Mouse (Mus musculus) natural killer cell, adult 2 months (primary cell): ENCODE data around the gene Tceal8.
"Not testable (repeated sequence)": the region's sequence is repeated elsewhere in the genome, so short reads cannot be mapped to it uniquely, and the experiment has no call there.

Experiments
- DNase-seq, 2 experiments: peaks; one replicate each; pipeline ENCODE4 v3.0.0; 2022; ENCODE audit warnings: low spot score in 2 of 2

Tceal8 gene

DNA sequence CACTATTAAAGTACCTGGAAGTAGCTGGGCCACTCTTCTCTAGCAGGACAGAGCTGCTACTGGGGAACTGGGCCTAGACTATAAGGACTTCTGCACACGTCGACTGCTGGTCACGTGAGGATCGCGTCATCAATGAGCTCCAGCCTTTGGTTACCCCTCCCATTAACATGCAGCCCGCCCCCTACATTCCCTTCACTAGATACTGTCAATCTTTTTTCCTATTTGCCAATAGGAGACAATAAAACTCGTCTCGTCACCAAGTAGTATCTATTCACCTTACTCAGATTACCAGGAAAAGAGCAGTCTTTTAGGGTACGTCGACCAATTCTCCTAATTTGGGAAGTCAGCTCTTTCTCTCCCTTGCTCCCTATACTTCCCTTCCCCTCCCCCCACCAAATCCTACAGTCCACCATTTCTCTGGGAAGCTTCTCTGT is at the start of gene Tceal8:
Tceal8 (minus strand) TSS at position 225 of the 434 bp plus-strand sequence.
- DNase-seq: peak; percentile 20 to 24

DNA sequence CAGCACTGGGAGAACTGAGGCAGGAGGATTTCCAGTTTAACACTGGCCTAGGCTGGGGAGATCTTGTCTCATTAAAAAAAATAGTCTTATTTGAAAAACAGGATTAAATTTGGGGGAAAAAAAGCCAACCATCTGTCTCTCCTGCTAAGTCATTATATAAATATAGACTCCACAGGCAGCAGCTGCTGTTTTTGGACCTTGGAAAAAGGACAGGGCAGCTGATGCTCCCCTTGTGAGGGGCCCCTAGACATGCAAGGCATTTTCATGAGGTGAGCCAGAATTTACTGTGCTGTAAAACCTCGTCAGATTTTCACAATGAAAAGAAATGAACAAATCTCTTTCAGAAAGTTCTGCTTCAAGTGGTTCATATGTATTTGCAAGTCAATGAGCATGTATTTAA is 44.2 kb upstream of the Tceal8 start:
- DNase-seq: no peak

DNA sequence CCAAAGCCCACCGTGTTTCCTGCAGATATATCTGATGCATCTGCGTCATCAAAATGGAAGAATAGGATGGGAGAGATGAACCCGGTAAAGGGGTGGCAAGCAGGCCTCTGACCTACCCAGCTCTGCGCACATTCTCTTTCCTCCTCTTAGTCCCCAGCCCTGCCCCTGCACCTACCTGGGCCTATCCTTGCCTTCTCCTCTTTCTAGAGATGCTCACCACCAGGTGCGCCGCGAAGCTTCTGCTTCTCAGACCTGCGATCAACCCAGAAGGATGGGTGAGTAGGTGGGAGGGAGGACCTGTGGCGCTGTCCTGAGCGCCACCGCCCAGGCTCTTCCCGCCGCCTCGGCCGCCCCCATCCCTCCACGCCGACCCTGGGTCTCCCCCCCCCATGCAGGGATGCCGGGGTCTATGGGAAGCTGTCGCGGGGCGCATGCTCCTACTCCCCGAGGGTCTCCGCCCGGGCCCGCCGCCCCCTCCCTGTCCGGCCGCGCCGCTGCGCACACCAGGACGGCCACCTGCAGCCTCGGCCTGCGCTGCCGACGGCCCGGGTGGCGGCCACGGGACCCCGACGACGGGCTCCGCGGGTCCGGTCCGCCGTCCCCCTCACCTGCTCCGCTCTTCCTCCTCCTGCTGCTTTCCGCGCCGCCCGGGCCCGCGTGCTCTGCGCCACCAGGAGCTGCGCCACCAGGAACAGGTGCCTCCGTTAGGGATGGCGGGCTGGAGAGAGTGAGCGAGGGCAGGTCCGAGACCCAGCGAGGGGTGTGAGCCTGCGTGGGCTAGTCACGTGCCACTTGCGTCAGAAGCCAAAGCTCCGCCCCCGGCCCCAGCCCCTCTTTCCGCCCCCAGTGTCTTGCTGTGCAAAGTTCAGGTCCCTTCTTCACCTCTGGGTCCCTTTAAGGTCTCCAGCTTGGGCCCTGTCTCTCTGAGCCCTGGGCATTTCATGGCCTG is 42.9 kb upstream of the Tceal8 start, which contains the start of the genes Tceal7 and Bex1:
Tceal7 (plus strand) TSS at position 51 of the 949 bp plus-strand sequence.
Bex1 (minus strand) TSS at position 785 of the 949 bp plus-strand sequence.
- DNase-seq: not testable (repeated sequence)

DNA sequence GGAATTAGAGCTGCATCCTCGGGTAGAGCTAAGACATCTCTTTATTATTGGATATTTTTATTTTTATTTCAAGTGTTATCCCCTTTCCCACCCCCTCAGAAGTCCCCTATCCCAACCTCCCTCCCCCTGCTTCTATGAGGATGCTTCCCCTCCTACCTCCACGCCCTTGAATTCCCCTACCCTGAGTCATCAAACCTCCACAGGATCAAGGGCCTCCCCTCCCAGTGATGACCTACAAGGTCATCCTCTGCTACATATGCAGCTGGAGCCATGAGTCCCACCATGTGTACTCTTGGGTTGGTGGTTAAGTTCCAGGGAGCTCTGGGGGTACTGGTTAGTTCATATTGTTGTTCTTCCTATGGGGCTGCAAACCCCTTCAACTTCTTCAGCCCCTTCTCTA is 41.3 kb upstream of the Tceal8 start:
- DNase-seq: no peak

DNA sequence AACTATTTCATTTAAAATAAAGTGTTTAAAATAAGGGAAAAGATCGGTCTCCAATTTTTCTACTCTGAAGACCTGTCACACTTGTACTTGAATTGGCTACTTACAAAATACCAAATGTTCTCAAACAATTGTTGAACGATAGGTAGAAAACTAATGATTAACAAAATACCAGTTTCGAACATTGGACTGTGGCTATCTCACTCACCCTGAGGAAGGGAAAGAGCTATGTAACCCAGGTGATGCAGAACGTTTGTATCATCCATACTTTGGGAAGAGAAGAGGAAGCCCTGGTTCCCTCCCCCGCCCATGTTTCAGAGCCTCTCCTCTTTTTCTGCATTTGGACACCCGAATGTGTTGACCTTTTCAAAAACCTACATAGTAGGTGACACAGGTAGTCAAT is 32.3 kb upstream of the Tceal8 start:
- no peak for DNase-seq

DNA sequence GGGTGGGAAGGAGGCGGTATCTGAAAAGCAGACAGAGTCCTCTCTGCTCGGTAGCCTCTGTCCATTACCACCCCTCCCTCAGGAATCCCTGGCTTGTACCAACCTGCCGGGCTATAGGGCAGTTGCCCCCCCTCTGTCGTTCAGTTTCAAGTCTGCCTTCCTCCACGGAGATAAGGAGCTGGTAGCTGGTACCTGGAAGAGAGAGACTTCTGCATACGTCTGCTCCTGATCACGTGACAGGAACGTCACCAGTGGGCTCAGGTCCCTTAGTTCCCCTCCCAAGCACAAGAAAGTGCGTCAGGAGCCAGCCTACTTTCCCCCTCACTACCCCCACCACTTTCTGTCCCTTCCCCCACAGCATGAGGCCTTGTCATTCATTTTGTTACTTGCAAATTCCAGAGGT is 31.5 kb upstream of the Tceal8 start, which contains the start of gene Tceal5:
Tceal5 (minus strand) TSS at position 213 of the 403 bp plus-strand sequence.
- no peak for DNase-seq

DNA sequence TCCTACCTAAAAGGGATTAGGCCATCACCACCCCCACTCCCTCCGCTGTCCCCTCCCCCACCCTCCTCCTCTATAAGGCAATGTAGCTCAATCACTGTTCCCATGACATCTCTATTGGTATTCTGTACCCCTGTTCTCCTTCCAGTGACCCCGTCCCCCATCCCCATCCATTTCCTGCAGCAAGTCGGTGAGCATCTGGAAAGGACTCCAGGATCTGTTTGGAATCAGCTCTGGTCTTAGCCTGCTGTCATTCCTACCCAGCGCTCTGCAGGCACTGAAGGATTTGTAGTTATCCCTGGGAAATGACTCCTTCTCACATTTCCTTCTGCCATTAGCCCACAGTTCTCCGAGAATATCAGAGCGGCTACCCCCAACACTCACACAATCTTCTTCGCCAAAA is 31.1 kb upstream of the Tceal8 start:
- DNase-seq: no peak

DNA sequence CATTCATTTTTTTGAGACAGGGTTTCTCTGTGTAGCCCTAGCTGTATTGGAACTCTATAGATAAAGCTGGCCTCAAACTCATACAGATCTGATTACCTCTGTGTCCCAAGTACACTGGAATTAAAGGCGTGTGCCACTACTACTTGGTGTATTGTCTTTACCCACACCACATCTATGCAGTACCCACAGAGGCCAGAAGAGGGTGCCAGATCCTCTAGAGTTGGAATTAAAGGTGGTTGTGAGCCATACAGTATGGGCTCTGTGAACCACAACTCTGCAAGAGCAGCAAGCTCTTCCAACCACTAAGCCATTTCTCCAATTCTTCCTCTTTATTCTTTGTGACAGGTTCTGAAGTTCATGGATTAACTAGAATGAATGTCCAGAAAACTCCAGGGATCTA is 24.7 kb upstream of the Tceal8 start:
- peak; percentile 1 to 4 for DNase-seq

DNA sequence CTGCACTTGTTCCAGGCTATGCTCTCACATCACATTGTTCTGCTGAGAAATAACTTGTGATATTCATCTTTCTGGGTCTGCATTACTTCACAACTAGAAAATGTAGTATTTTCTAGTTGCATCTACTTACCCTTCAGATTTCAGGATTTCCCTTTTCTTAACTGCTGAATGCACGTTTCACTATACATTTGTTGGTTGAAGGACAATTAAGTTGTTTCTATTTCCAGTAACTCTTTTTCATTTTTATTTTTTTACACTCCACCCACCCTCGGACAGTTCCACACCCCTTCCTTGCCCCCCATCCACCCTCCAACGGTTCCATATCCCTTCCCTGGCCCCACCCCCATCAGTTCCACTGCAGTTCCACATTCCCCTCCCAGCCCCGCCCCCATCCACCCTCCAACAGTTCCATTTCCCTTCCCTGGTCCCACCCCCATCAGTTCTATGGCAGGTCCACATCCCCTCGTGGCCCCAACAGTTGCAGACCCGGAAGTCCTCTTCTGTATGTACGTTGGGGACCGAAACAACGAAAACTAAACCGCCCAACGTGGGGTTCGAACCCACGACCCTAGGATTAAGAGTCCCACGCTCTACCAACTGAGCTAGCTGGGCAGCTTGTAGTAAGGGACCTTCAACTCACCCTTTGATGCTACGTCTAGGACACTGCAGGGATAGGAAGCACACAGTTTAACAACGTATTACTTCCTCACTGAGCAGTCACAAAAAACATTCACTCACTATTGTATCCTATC is 23.2 kb upstream of the Tceal8 start:
- no peak for DNase-seq

DNA sequence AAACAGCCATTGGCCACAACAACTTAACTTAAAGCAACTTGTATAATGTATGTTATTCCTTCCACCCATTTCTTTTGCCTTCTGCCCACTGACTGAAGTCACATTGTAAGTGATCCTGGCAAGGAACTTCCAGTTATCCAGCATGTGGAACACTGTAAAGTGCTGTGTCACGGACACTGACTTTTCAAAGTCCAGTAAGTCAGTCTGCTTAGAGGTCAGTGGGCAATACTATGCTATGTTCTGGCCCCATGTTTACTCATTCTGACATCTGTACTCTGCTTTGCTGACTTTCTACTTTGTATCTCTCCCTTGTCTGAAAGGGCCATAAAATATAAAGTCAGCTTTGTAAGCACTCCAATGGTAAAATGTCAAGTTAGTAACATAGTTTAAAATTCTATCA is 11.0 kb upstream of the Tceal8 start:
- no peak for DNase-seq

DNA sequence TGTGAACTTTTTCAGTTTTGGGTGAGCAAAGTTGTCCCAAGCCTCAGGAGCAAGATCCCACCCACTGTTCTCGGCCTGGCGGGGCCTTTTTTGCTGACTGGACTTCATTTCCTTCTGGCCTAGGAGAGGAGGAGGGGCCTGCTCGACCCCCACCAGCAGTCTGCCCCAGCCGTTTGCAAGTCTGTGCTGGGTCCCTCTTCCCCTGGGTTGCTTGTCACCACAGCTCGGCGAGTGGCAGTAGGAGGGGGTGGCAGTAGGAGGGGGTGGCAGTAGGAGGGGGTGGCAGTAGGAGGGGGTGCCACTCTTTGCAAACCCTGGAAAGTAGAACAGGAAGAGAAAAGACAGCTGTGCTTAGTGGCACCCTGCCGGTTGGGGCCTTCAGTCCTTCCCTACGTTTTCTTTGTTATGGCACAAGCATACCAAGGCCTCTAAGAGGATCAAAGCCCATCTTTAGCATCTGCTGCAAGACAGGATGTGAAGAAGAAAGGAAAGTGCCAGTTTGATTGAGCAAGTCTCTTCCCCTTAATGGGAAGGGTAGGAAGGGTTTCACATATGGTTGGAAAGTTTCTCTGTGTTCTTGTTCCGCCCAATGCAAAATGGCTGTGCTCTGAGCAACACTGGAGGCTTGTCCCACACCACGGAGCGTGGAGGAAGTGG is 8.9 kb upstream of the Tceal8 start:
- no peak for DNase-seq

DNA sequence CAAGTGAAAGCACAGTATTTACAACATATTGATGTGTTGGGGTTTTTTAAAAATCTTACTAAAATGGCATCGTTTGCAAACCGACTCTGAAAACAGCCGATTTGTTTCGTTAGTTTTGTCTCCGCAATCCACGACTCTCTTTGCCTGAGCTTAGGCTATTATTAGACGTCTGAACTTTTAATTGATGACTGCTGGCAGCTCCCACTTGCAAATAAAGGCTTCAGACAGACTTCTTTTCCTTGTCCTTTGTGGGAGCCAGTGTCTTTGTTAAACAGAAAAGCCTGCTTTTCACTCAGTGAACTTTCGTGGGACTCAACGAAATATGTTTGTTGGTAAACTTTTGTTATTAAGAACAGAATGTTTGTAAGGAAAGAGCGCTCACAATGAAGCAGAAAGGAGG is 644 bp upstream of the Tceal8 start:
- DNase-seq: no peak

DNA sequence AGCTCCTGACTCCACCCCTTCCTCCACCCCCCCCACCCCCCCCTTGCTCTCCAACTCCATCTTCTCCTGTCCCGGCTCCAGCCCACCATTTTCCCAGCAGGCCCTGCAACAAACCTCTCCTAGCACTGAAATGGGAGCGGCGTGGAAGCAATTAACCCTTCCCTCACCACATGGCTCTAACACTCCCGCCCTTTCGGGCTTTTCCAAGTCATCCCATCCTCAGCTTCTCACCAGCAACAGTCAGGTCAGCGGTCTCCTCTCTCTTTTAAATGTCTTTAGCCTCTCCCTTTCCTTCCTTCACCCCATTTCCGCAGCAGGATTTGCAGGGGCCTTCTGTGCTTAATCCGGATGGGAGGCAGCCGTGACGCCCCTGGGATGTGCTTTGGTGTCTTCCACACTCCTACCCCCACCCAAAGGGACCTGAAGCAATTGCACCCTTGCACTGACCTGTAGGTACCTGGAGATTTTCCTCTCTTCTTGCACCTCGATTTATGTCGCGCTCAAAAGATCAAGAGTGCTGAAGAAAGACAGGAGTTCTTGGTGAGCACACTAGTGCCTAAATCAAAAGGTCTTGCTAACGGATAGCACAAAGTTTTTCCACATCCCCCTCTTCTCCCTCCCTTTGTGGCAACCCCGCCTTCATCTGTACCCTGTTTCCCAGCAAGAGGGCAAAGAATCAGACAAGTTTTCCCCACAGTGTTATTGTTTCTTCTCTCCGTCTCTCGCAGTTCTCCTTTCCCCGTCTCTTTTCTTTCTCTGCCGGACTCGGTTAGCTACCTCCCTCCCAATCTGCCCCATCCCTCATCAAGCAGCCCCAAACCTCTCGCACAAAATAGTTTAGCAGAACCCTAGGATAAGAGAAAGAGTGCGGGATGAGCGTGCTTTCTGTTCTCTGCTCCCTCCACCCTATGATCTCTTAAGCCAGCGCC is 689 bp downstream of the Tceal8 start:
- DNase-seq: no peak

DNA sequence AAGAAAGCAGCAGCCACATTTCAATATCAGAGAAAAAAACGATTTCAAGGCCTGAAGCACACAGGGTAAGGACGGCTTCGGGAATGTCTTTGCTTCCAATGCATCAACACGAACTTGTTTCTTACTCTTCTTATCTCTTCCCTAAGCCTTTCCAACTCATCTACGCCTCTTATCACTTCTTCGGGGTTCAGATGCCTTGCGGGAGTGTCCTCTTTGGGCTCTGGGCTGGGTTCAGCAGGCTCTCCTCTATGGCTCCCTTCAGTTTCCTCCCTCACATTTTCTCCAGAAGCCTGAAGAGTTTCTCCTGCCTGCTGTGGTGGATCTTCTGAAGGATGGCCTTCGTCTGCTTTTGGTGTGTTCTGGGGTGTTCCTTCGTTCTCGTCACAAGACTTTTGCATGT is 1.5 kb downstream of the Tceal8 start:
- DNase-seq: no peak

DNA sequence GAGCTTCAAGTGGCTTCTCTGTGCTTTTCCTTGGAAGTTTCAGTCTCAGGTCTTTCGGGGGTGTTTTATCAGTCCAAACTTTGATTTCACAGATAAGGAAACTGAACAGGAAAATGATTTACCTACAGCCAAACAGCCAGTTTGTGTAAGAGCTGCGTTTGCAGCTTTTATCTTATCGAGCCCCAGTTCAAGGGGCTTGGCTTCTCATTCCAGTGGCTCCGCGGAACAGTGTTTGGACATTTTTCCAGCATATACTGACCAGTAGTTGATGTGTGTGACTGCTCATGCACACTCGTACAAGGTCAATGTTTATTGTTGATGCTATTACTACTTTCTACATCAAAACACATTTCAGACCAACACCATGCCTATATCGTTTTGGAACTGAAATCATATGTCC is 27.9 kb downstream of the Tceal8 start:
- no peak for DNase-seq

DNA sequence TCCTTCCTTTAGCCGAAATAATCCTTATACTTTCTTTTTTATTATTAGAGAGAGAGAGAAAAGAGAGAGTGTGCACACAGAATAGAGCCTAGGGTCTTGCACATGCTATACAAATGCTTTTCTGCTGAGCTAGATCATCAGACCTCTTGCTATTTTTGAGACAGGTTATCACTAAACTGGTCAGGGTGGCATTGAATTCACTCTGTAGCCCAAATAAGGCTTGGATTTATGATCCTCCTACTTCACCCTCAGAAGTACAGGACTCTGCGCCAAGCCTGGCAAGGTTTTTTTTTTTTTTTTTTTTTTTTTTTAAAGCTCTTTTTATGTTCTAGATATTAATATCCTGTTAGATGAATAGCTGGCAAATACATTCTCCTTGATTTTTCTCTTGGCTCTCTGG is 28.4 kb downstream of the Tceal8 start:
- DNase-seq: no peak

DNA sequence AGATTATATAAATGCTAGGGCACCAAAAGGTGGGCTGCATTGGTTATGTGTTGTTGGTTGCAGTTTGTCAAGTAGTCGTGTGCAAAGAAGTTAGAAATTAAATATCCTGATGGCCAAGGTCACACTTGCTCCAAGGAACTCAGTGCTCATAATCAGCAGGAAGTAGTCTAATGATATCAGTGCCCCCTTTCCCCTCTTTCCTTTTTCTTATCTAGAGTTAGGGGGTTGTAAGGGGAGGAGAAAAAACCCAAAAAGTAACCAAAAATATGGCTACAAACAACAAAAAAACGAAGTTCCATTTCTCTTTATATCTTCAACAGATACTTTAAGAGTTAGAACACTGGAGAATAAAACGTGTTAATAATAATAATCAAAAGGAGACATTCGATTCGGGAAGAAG is 30.8 kb downstream of the Tceal8 start:
- DNase-seq: no peak

DNA sequence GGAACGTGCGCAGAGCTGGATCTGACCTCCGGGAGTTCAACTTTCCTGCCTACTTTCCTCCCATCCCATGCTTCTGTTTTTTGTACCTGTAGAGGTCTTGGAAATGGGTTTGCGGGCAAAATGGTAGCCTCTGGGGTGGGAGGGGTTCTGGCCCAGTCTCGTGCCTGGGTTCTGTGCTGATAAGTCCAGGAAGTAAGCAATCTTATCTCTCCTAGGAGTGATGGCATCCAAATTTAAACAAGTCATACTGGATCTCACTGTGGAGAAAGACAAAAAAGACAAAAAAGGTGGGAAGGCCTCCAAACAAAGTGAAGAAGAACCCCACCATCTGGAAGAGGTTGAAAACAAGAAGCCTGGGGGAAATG is 32.5 kb downstream of the Tceal8 start:
- not testable (repeated sequence) for DNase-seq

DNA sequence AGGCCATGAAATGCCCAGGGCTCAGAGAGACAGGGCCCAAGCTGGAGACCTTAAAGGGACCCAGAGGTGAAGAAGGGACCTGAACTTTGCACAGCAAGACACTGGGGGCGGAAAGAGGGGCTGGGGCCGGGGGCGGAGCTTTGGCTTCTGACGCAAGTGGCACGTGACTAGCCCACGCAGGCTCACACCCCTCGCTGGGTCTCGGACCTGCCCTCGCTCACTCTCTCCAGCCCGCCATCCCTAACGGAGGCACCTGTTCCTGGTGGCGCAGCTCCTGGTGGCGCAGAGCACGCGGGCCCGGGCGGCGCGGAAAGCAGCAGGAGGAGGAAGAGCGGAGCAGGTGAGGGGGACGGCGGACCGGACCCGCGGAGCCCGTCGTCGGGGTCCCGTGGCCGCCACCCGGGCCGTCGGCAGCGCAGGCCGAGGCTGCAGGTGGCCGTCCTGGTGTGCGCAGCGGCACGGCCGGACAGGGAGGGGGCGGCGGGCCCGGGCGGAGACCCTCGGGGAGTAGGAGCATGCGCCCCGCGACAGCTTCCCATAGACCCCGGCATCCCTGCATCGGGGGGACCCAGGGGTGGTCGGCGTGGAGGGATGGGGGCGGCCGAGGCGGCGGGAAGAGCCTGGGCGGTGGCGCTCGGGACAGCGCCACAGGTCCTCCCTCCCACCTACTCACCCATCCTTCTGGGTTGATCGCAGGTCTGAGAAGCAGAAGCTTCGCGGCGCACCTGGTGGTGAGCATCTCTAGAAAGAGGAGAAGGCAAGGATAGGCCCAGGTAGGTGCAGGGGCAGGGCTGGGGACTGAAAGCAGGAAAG is 33.1 kb downstream of the Tceal8 start, which contains the start of gene Bex4:
Bex4 (plus strand) TSS at position 170 of the 813 bp plus-strand sequence.
- not testable (repeated sequence) for DNase-seq

DNA sequence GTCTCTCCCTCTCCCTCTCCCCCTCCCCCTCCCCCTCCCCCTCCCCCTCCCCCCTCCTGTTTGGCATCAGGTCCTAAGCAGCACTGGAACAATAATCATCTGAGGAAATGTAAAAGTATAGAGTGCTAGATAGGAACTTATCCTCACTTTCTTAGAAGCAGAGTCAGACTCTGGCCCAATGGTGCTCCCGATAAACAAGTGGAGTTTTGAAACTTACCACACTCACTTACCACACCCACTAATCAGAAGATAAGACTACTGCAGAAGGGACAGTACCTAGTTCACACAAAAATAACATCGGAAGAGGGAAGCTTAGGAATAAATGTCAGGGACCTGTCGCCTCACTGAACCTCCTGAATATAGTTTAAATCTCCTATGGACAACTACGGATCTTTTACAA is 36.6 kb downstream of the Tceal8 start:
- no peak for DNase-seq
